Mouse (Mus musculus) liver, postnatal 0 days (tissue): ENCODE measurements around the gene Ggps1.

Experiments
- CTCF ChIP-seq: sonication (generic); IDR thresholded peaks from 2 replicates; pipeline ENCODE4 v1.5.1; 2016; ENCODE audit warnings: antibody characterized with exemption, low read depth
- EP300 ChIP-seq: IDR thresholded peaks from 2 replicates; pipeline ENCODE4 v1.6.1; 2016; ENCODE audit warnings: antibody characterized with exemption, low read depth, mild to moderate bottlenecking

GRCm38 (mm10) chr13:14068035-14068434 is 4.7 kb upstream of the Ggps1 start:
- TF ChIP-seq CTCF (no peak), EP300 (no peak)
